ENCODE assay signal across 18 mouse cellular contexts in the genomic region with DNA sequence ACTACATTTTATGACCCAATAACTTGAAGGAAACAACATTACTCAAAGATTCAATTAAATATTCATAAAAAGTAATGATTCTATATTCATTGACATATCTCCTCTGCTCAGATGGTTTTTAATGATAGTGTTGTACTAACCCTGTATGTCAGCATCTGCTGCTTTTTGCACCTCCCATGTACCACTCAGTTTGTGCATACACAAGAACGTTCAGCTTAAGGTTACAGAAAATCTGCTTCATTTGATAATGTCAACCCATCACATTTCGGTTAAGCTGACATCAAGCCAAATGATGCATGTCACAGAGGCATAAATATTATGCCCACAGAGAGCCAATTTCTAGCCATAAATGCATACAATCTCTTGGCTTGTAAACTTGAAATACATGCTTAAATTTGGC.
"Had no signal": no experiment of that assay in that cellular context is flagged by ENCODE, and none has a peak within 500 bp of the region (broad histone marks: within the 10 kb centered on the region; RNA-seq: fewer than 3 reads in every experiment).

No protein-coding gene starts in this region.

- H3K4me1 ChIP-seq: lung, embryonic 15.5 days; megakaryocyte, embryonic 14.5 days; midbrain, embryonic 13.5 days; midbrain, embryonic 15.5 days; neural tube, embryonic 12.5 days; stomach, embryonic 15.5 days had no signal

- DNase-seq: liver, postnatal 0 days; lung, adult 2 months; lung, postnatal 14 days; lung, postnatal 36 days; right cerebral cortex, postnatal 14 days; thymus, adult 18-20 months; thymus, postnatal 14 days; thymus, postnatal 36 days had no signal

- ATAC-seq: liver, postnatal 0 days; lung, postnatal 0 days; midbrain, embryonic 13.5 days; midbrain, embryonic 15.5 days had no signal

- H3K27ac ChIP-seq: lung, embryonic 15.5 days; macrophage; midbrain, embryonic 13.5 days; midbrain, embryonic 15.5 days; neural tube, embryonic 12.5 days; stomach, embryonic 15.5 days; stomach, postnatal 0 days had no signal

- H3K4me3 ChIP-seq: lung, embryonic 15.5 days; megakaryocyte, embryonic 14.5 days; midbrain, embryonic 13.5 days; midbrain, embryonic 15.5 days; neural tube, embryonic 12.5 days; stomach, embryonic 15.5 days had no signal

- H3K9ac ChIP-seq: liver, postnatal 0 days; lung, embryonic 15.5 days; midbrain, embryonic 13.5 days; midbrain, embryonic 15.5 days; neural tube, embryonic 12.5 days; stomach, embryonic 15.5 days had no signal

- H3K9me3 ChIP-seq: lung, embryonic 15.5 days; megakaryocyte, embryonic 14.5 days; midbrain, embryonic 13.5 days; midbrain, embryonic 15.5 days; neural tube, embryonic 12.5 days; stomach, embryonic 15.5 days had no signal

- H3K36me3 ChIP-seq: lung, embryonic 15.5 days; midbrain, embryonic 13.5 days; midbrain, embryonic 15.5 days; neural tube, embryonic 12.5 days; stomach, embryonic 15.5 days had no signal

- H3K27me3 ChIP-seq: lung, embryonic 15.5 days; megakaryocyte, embryonic 14.5 days; midbrain, embryonic 13.5 days; midbrain, embryonic 15.5 days; neural tube, embryonic 12.5 days; stomach, embryonic 15.5 days had no signal

- H3K4me2 ChIP-seq: lung, embryonic 15.5 days; midbrain, embryonic 11.5 days; midbrain, embryonic 13.5 days; midbrain, embryonic 15.5 days; neural tube, embryonic 12.5 days; stomach, embryonic 15.5 days had no signal
